ENCODE assay signal across 12 mouse cellular contexts in the genomic region with DNA sequence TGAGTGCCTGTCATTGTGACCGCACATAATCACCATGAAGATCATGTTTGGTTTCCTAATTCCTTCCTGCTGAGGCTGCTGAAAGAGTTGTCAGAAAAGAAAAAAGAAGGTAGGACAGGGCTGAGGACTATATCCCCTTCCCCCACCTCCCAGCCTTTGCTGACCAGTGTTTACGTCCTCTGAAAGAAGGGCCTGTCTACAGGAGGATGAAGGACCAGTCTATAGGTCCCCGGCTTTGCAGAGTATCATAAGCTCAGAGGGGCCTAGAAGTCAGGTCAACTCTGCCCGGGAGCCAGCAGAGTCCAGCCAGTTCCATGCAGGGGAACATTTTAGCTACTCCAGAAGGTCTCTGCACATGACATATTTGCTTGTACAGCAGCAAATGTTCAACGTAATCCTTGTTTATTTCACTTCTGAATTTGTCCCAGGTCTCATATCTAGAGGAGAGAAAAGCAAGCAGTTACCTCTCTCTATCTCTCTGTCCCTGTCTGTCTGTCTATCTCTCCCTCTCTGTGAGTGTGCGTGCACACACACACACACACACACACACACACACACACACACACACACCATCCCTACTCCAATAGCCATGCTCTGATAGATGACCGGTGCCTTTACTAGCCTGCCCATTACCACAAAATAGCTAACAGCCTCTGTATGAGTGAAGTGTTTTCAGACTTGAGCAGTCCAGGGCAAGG. TPM values are rescaled to one million over a fixed set of nuclear protein-coding genes. Genes with fewer than 3 reads are reported as not detected.
A peak's percentile ranks its signal among the peaks of the same experiment; 100 is the strongest.
DNase-seq lines count a peak whose midpoint lies in the region; ATAC-seq lines count a peak whose summit lies in the region.
"Had no signal": no experiment of that assay in that cellular context is flagged by ENCODE, and none has a peak within 500 bp of the region (broad histone marks: within the 10 kb centered on the region; RNA-seq: fewer than 3 reads in every experiment).

No protein-coding gene starts in this region.

- WGBS in hindbrain, embryonic 12.5 days = 47% methylated on average over 7 of the region's 7 CpGs
- 49% methylated on average over 7 of the region's 7 CpGs for WGBS in hindbrain, embryonic 14.5 days
- 66% methylated on average over 7 of the region's 7 CpGs for WGBS in embryonic facial prominence, embryonic 14.5 days
- WGBS in liver, embryonic 16.5 days (ENCODE audit: insufficient replicate concordance) = 22% methylated on average over 7 of the region's 7 CpGs

- H3K27ac ChIP-seq in hindbrain, embryonic 12.5 days = no peak overlapping the region; the same call in 1 of the 2 replicates
- no peak overlapping the region for H3K27ac ChIP-seq in hindbrain, embryonic 14.5 days
- no peak overlapping the region for H3K27ac ChIP-seq in embryonic facial prominence, embryonic 14.5 days (replicated peaks; ENCODE audit: low read depth, low read length)
- peak overlapping the region; percentile 97 for H3K27ac ChIP-seq in liver, embryonic 16.5 days (ENCODE audit: low read length)

- no peak overlapping the region for H3K4me2 ChIP-seq in hindbrain, embryonic 12.5 days (replicated peaks)
- H3K4me2 ChIP-seq in hindbrain, embryonic 14.5 days (replicated peaks) = no peak overlapping the region
- no peak overlapping the region for H3K4me2 ChIP-seq in embryonic facial prominence, embryonic 14.5 days (ENCODE audit: low read depth, low read length)
- peak overlapping the region; percentile 66 for H3K4me2 ChIP-seq in liver, embryonic 16.5 days (ENCODE audit: low read depth, low read length)

- H3K9ac ChIP-seq in hindbrain, embryonic 12.5 days = no peak overlapping the region
- H3K9ac ChIP-seq in hindbrain, embryonic 14.5 days = no peak overlapping the region
- H3K9ac ChIP-seq in embryonic facial prominence, embryonic 14.5 days (ENCODE audit: low read depth, low read length) = no peak overlapping the region
- H3K9ac ChIP-seq in liver, embryonic 16.5 days (ENCODE audit: low read depth, low read length) = peak overlapping the region; percentile 66

- no peak overlapping the region for H3K4me3 ChIP-seq in hindbrain, embryonic 12.5 days
- no peak overlapping the region for H3K4me3 ChIP-seq in hindbrain, embryonic 14.5 days (replicated peaks; ENCODE audit: low read length)
- H3K4me3 ChIP-seq in embryonic facial prominence, embryonic 14.5 days (ENCODE audit: low read depth, low read length) = no peak overlapping the region
- H3K4me3 ChIP-seq in liver, embryonic 16.5 days (ENCODE audit: low read depth, low read length) = peak overlapping the region; percentile 39

- DNase-seq in cerebellum, adult 8-10 months = no peak
- DNase-seq in hindbrain, embryonic 14.5 days (ENCODE audit: low spot score) = no peak
- no peak for DNase-seq in embryonic facial prominence, embryonic 14.5 days (ENCODE audit: low spot score)
- DNase-seq in embryo, embryonic 10 days (ENCODE audit: low spot score) = no peak
- no peak for DNase-seq in adrenal gland, postnatal 14 days
- DNase-seq: adrenal gland, postnatal 25 days; cerebellum, adult 9-10 months; kidney, adult 11 months; lung, postnatal 10 days had no signal

- no peaks in the 10 kb centered on the region for H3K9me3 ChIP-seq in hindbrain, embryonic 12.5 days (replicated peaks)
- no peaks in the 10 kb centered on the region for H3K9me3 ChIP-seq in hindbrain, embryonic 14.5 days (ENCODE audit: control insufficient read depth, low read length)
- H3K9me3 ChIP-seq in embryonic facial prominence, embryonic 14.5 days (ENCODE audit: control insufficient read depth, low read length) = no peaks in the 10 kb centered on the region
- no peaks in the 10 kb centered on the region for H3K9me3 ChIP-seq in liver, embryonic 16.5 days (replicated peaks; ENCODE audit: control insufficient read depth, low read length)

- no peaks in the 10 kb centered on the region for H3K27me3 ChIP-seq in hindbrain, embryonic 12.5 days
- no peaks in the 10 kb centered on the region for H3K27me3 ChIP-seq in hindbrain, embryonic 14.5 days (ENCODE audit: control insufficient read depth, insufficient read depth, low read length)
- H3K27me3 ChIP-seq in embryonic facial prominence, embryonic 14.5 days (replicated peaks; ENCODE audit: control insufficient read depth, insufficient read depth, low read length) = no peaks in the 10 kb centered on the region
- H3K27me3 ChIP-seq in liver, embryonic 16.5 days (ENCODE audit: control insufficient read depth, insufficient read depth, low read depth, low read length) = no peaks in the 10 kb centered on the region

- H3K4me1 ChIP-seq in hindbrain, embryonic 12.5 days = peaks cover 49% of the 10 kb centered on the region
- peaks cover 36% of the 10 kb centered on the region for H3K4me1 ChIP-seq in hindbrain, embryonic 14.5 days (replicated peaks; ENCODE audit: control insufficient read depth, insufficient read depth, low read length)
- peaks cover 9% of the 10 kb centered on the region for H3K4me1 ChIP-seq in embryonic facial prominence, embryonic 14.5 days (ENCODE audit: control insufficient read depth, insufficient read depth, low read length)
- H3K4me1 ChIP-seq in liver, embryonic 16.5 days (ENCODE audit: control insufficient read depth, low read depth, low read length) = peaks cover 69% of the 10 kb centered on the region

- ATAC-seq in cerebellum, adult (ENCODE audit: insufficient number of reproducible peaks, low FRiP score, low TSS enrichment) = 0 out of 2 replicates have a peak, but pooled peaks have one; percentile 16
- peak; percentile 21; the same call in 1 of the 2 replicates for ATAC-seq in hindbrain, embryonic 12.5 days (ENCODE audit: low FRiP score)
- ATAC-seq in hindbrain, embryonic 14.5 days (ENCODE audit: low FRiP score) = no peak; the same call in 1 of the 2 replicates
- ATAC-seq in embryonic facial prominence, embryonic 14.5 days (ENCODE audit: low read depth) = 0 out of 2 replicates have a peak, but pooled peaks have one; percentile 3
- ATAC-seq in liver, embryonic 16.5 days (ENCODE audit: low read depth) = peak; percentile 67

- no peaks in the 10 kb centered on the region for H3K36me3 ChIP-seq in hindbrain, embryonic 12.5 days
- no peaks in the 10 kb centered on the region for H3K36me3 ChIP-seq in hindbrain, embryonic 14.5 days (replicated peaks; ENCODE audit: control insufficient read depth, insufficient read depth)
- no peaks in the 10 kb centered on the region for H3K36me3 ChIP-seq in embryonic facial prominence, embryonic 14.5 days (ENCODE audit: control insufficient read depth, insufficient read depth, low read length)
- no peaks in the 10 kb centered on the region for H3K36me3 ChIP-seq in liver, embryonic 16.5 days (ENCODE audit: control insufficient read depth, insufficient read depth)

RNA-seq across cellular contexts. Expression of gene Ank, which starts 31.0 kb away (rescaled TPM):
- 15.2 and 15.7 TPM in 2 replicates for polyA plus RNA-seq in hindbrain, embryonic 12.5 days (2016; fragmentation: Nextera tagmentation; extraction: Ambion mirVana)
- 18.6 and 20.8 TPM in 2 replicates for polyA plus RNA-seq in hindbrain, embryonic 14.5 days (2014; fragmentation: Nextera tagmentation; extraction: Ambion mirVana)
- 15.5 and 18.0 TPM in 2 replicates for polyA plus RNA-seq in embryonic facial prominence, embryonic 14.5 days (2014; fragmentation: Nextera tagmentation; extraction: Ambion mirVana)
- 5.9 and 6.6 TPM in 2 replicates for polyA plus RNA-seq in liver, embryonic 16.5 days (2015; fragmentation: Nextera tagmentation; extraction: Ambion mirVana)
- total RNA-seq in adrenal gland, postnatal 14 days (2021) = 30.2 and 34.6 TPM in 2 replicates
